Comparison of ENCODE assay signal across 9 mouse cellular contexts in the genomic region with DNA sequence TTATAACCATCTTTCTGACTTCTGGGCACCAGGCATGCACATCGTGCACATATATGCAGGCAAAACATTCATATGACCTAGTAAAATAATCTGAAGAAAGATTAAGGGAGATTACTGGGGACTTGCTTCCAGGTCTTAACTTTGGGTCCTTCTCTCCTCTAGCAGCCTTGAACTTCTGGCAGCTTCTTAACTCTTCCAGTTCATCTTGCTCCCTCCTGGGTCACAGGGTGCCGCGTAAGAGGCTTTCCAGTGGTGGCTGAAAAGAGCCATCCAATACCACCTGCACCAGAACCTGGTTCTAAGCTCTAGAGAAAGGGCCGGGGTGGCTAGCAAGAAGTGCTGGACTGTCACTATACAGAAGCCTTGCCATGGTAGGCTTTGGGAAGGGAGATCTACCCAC. TPM values are rescaled to one million over a fixed set of nuclear protein-coding genes. Genes with fewer than 3 reads are reported as not detected.
A peak's percentile ranks its signal among the peaks of the same experiment; 100 is the strongest.
DNase-seq lines count a peak whose midpoint lies in the region; ATAC-seq and TF ChIP-seq lines count a peak whose summit lies in the region.
"Had no signal": no experiment of that assay in that cellular context is flagged by ENCODE, and none has a peak within 500 bp of the region (broad histone marks: within the 10 kb centered on the region; RNA-seq: fewer than 3 reads in every experiment).

Gene Col9a3 (plus strand): TSS at position 301 of the 400 bp plus-strand sequence.

- H3K27me3 ChIP-seq in heart, embryonic 15.5 days: peaks cover 48% of the 10 kb centered on the region
- no peaks in the 10 kb centered on the region for H3K27me3 ChIP-seq in testis, adult 2 months (ENCODE audit: control insufficient read depth, insufficient read depth, low read length)
- peaks cover 33% of the 10 kb centered on the region for H3K27me3 ChIP-seq in limb, embryonic 13.5 days

- no peak for TF ChIP-seq CTCF in testis, adult 2 months (IDR thresholded peaks at IDR 0.05; ENCODE audit: control insufficient read depth, insufficient read depth, insufficient replicate concordance, low read depth, low read length)

- no peak for TF ChIP-seq POLR2A in testis, adult 2 months (IDR thresholded peaks at IDR 0.05; ENCODE audit: control insufficient read depth, low read depth, low read length)

- peaks cover 19% of the 10 kb centered on the region for H3K4me1 ChIP-seq in heart, embryonic 15.5 days (replicated peaks)
- peaks cover 8% of the 10 kb centered on the region for H3K4me1 ChIP-seq in testis, adult 2 months (ENCODE audit: control insufficient read depth, insufficient read depth, low read length)
- peaks cover 40% of the 10 kb centered on the region for H3K4me1 ChIP-seq in limb, embryonic 13.5 days

- no peak within 1 kb of the TSS for H3K27ac ChIP-seq in heart, embryonic 15.5 days
- H3K27ac ChIP-seq in testis, adult 2 months (ENCODE audit: control insufficient read depth, insufficient read depth, low read depth, low read length): no peak within 1 kb of the TSS
- H3K27ac ChIP-seq in limb, embryonic 13.5 days: peak within 1 kb of the TSS; percentile 89

- H3K36me3 ChIP-seq in heart, embryonic 15.5 days: peaks cover 31% of the 10 kb centered on the region
- H3K36me3 ChIP-seq in testis, adult 2 months (ENCODE audit: control insufficient read depth, insufficient read depth, low read length): peaks cover 1% of the 10 kb centered on the region; the same call in 1 of the 2 replicates
- H3K36me3 ChIP-seq in limb, embryonic 13.5 days: peaks cover 39% of the 10 kb centered on the region

- peak within 1 kb of the TSS; percentile 44 for H3K9ac ChIP-seq in heart, embryonic 15.5 days
- H3K9ac ChIP-seq in limb, embryonic 13.5 days: peak within 1 kb of the TSS; percentile 75

- 41% methylated on average over 4 of the region's 4 CpGs for WGBS in heart, embryonic 15.5 days
- WGBS in limb, embryonic 13.5 days: 39% methylated on average over 4 of the region's 4 CpGs

- no peaks in the 10 kb centered on the region for H3K9me3 ChIP-seq in heart, embryonic 15.5 days (replicated peaks)
- H3K9me3 ChIP-seq in limb, embryonic 13.5 days: no peaks in the 10 kb centered on the region

- H3K4me3 ChIP-seq in heart, embryonic 15.5 days: peak within 1 kb of the TSS; percentile 39
- H3K4me3 ChIP-seq in testis, adult 2 months (ENCODE audit: control insufficient read depth, low read depth, low read length): peak within 1 kb of the TSS; percentile 80
- H3K4me3 ChIP-seq in limb, embryonic 13.5 days: peak within 1 kb of the TSS; percentile 53

- intact Hi-C loops in heart, postnatal 25 days (cut with DNase I): no loop called here

- ATAC-seq in heart, embryonic 15.5 days (replicated peaks; ENCODE audit: insufficient number of reproducible peaks, insufficient read depth, low FRiP score, low read depth): no peak
- ATAC-seq in limb, embryonic 13.5 days (ENCODE audit: low FRiP score, low read depth): no peak
- ATAC-seq in CD4-positive, CD25-positive, alpha-beta regulatory T cell, adult 4 months: no peak
- no peak for ATAC-seq in inflammation-experienced regulatory T-cells, adult 6 months

- no peak for DNase-seq in heart, postnatal 25 days (ENCODE audit: low spot score)
- no peak for DNase-seq in testis, postnatal 10 days (ENCODE audit: low spot score)
- no peak for DNase-seq in retina, postnatal 1 day
- DNase-seq: lung, adult 18-20 months had no signal

- H3K4me2 ChIP-seq in heart, embryonic 15.5 days: peak within 1 kb of the TSS; percentile 66
- peak within 1 kb of the TSS; percentile 71 for H3K4me2 ChIP-seq in limb, embryonic 13.5 days (replicated peaks)

RNA-seq across cellular contexts. Expression of gene Col9a3, which starts in this region (rescaled TPM):
- 12.7 and 30.0 TPM in 2 replicates for polyA plus RNA-seq in heart, embryonic 15.5 days (2015; fragmentation: Nextera tagmentation; extraction: Ambion mirVana)
- under 1 TPM; 0.14 to 0.62 TPM for total RNA-seq in heart, postnatal 25 days (2021)
- polyA plus RNA-seq in testis, adult 2 months (2012; rRNA removed): 23.2 and 25.2 TPM in 2 replicates
- polyA plus RNA-seq in limb, embryonic 13.5 days (2015; fragmentation: Nextera tagmentation; extraction: Ambion mirVana): 426 and 449 TPM in 2 replicates
- polyA plus RNA-seq in CD4-positive, CD25-positive, alpha-beta regulatory T cell, adult 4 months (2017; shearing (Covaris generic)): 1 to 10 TPM in 1 of 2 experiments, under 1 TPM in 1; 0.40 to 2.3 TPM
- 1 to 10 TPM in 1 of 3 experiments, under 1 TPM in 2; 0.19 to 1.5 (median 0.87) TPM for polyA plus RNA-seq in inflammation-experienced regulatory T-cells, adult 6 months (2017; shearing (Covaris generic))

Comparison
In these comparisons a context has a peak if more than half of its experiments do, and no peak if none do; other contexts are left out.
1. RNA of gene Col9a3 (polyA plus RNA-seq): 426 to 449 TPM in limb, embryonic 13.5 days; 23.2 to 25.2 TPM in testis, adult 2 months, 12.7 to 30.0 TPM in heart, embryonic 15.5 days, 0.40 to 2.3 TPM in CD4-positive, CD25-positive, alpha-beta regulatory T cell, adult 4 months and 0.19 to 1.5 TPM in inflammation-experienced regulatory T-cells, adult 6 months; every median in the first group is over 10 times any median in the second.
2. Peak in every context shown above with its lines, with median percentiles within 50 percentile points of each other: H3K4me3 ChIP-seq.